Mouse (Mus musculus) neural tube, embryonic 14.5 days (tissue): ENCODE data around the gene Gm20715. TPM values are rescaled to one million over a fixed set of nuclear protein-coding genes. Genes with fewer than 3 reads are reported as not detected.

Source experiments
- ATAC-seq: fragments of 200-750 bp; cut with Nextera tagmentation; 2 replicates; pipeline ENCODE4 v1.8.0; 2017; ENCODE audit warnings: low read depth, mild to moderate bottlenecking, moderate TSS enrichment, moderate library complexity
- H3K27ac ChIP-seq: fragments of 300-500 bp; sonication (generic); 2 replicates; pipeline ENCODE4 v1.5.1; 2014; ENCODE audit warnings: low read depth, mild to moderate bottlenecking, control low read depth, low read length, moderate library complexity, mixed read lengths
- H3K27me3 ChIP-seq: fragments of 300-500 bp; sonication (generic); 2 replicates; pipeline ENCODE4 v1.6.1; 2014; ENCODE audit warnings: low read length; ENCODE audit not compliant: control insufficient read depth, insufficient read depth
- H3K36me3 ChIP-seq: fragments of 300-500 bp; sonication (generic); 2 replicates; pipeline ENCODE4 v1.6.1; 2014; ENCODE audit warnings: low read length, mixed read lengths; ENCODE audit not compliant: control insufficient read depth, insufficient read depth
- H3K4me1 ChIP-seq: fragments of 300-500 bp; sonication (generic); 2 replicates; pipeline ENCODE4 v1.6.1; 2014; ENCODE audit warnings: low read length; ENCODE audit not compliant: control insufficient read depth, insufficient read depth
- H3K4me2 ChIP-seq: fragments of 300-500 bp; sonication (generic); 2 replicates; pipeline ENCODE4 v1.6.1; 2014; ENCODE audit warnings: mild to moderate bottlenecking, low read depth, low read length, control low read depth
- H3K4me3 ChIP-seq: fragments of 300-500 bp; sonication (generic); 2 replicates; pipeline ENCODE4 v1.5.1; 2014; ENCODE audit warnings: low read depth, low read length, control low read depth, mixed read lengths
- H3K9ac ChIP-seq: fragments of 300-500 bp; sonication (generic); replicated peaks from 2 replicates; pipeline ENCODE4 v1.6.1; 2014; ENCODE audit warnings: low read depth, mild to moderate bottlenecking, control low read depth, low read length, mixed read lengths
- H3K9me3 ChIP-seq: fragments of 300-500 bp; sonication (generic); 2 replicates; pipeline ENCODE4 v1.6.1; 2016; ENCODE audit warnings: low read length; ENCODE audit not compliant: control insufficient read depth
- WGBS: fragments of 180-500 bp; shearing (Covaris S2); extraction: QIAGEN DNeasy Blood & Tissue Kit; methylation state at CpG from one replicate; pipeline ENCODE4 v1.1.7; 2014; 5-methylcytosine and 5-hydroxymethylcytosine counted together
- polyA plus RNA-seq: library from polyadenylated mRNA; unstranded; fragments of >200 nt; fragmentation: Nextera tagmentation; extraction: Ambion mirVana; gene quantifications from 2 replicates; pipeline ENCODE4 v1.2.1, GENCODE M21; 2014

Gene Gm20715
- polyA plus RNA-seq, 1 experiment from 2014 or later = not detected

DNA sequence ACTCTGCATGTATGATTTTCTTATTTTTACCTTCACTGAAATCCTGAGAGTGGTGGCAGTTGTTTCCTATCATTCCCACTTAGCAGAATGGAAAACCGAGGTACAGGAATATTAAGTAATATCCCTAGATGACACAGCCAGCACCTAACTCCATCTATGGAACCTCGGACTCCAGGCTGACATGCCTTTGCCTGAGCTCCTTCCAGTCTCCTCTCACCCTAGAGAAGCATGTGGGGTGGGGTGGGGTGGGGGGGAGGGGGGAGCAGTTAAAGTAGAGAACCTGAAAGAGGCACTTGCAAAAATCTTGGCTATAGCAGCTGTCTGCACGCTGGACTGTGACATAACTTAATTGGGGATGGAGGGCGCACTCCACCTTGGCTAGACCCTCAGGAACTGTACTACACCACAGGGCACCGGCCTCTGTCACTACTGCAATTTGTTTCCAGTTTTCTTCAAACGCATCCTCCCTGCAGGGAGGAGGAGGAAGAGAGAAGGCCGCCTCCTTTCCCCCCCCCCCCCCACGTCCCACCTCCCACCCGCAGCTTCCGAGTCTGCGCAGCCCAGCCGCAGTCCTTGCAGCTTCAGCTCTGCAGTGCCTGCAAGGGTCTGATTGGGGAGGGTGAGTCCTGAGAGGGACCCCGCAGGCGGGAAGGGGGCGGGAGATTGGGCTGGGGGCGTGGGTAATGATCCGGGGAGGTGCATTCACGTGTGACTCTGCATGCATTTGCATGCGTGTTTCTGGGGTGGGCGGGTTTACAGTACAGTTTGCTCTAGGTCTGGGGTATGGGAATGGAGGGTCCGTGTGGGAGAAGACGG is 4.8 kb downstream of the Gm20715 start:
- 7% methylated on average over 19 of the region's 22 CpGs for WGBS
- H3K27ac ChIP-seq = no peak overlapping the region
- H3K4me1 ChIP-seq = no peaks in the 10 kb centered on the region
- peak overlapping the region; percentile 44 for H3K9ac ChIP-seq
- peak; percentile 92 for ATAC-seq
- no peaks in the 10 kb centered on the region for H3K9me3 ChIP-seq
- peak overlapping the region; percentile 29 for H3K4me3 ChIP-seq
- H3K36me3 ChIP-seq = no peaks in the 10 kb centered on the region
- no peaks in the 10 kb centered on the region for H3K27me3 ChIP-seq
- peak overlapping the region; percentile 44 for H3K4me2 ChIP-seq

DNA sequence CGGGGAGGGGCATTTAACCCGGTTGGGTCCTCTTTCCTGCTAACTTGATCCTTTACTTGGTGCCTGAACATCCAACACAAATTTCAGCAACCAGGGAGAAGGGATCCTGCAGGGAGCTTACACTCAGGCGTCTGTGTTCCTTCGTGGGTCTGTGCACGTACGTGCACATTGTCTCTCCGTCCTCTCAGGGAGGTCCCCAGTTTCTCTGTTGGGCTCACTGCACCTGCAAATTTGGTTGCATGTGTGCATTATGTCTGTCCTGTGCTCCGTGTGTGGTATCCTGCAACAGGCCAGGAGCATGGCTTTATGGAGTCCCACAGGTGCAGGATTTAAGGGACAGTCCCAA is 5.3 kb downstream of the Gm20715 start:
- Histone ChIP-seq H3K27ac (no peak overlapping the region), H3K36me3 (no peaks in the 10 kb centered on the region), H3K4me3 (peak overlapping the region; percentile 29), H3K9ac (peak overlapping the region; percentile 44), H3K9me3 (no peaks in the 10 kb centered on the region), H3K27me3 (no peaks in the 10 kb centered on the region), H3K4me2 (peak overlapping the region; percentile 44), H3K4me1 (no peaks in the 10 kb centered on the region)
- whole genome bisulfite sequencing = 9% methylated on average over 8 of the region's 8 CpGs
- peak; percentile 67; the same call in 1 of the 2 replicates for ATAC-seq

DNA sequence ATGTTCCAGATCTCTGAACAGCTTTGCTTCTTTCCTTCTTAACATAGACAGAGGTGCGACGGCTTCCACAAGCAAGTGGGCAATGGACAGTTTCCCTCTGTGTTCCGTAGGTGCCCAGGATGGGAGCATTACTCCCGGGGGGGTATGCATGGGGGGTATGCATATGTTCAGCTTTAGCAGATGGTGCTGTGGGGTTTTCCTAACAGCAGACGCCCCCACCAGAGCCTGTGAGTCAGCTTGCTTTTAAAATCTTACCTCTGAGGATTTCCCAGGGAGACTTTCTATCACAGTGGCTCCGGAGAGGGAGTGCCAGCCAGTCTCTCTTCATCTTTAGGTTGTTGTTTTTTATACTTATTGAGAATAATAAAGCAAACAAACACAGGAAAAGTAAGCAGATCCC is 9.8 kb downstream of the Gm20715 start:
- Histone ChIP-seq H3K27me3 (no peaks in the 10 kb centered on the region), H3K9me3 (no peaks in the 10 kb centered on the region), H3K4me2 (no peak overlapping the region), H3K4me1 (no peaks in the 10 kb centered on the region), H3K27ac (no peak overlapping the region), H3K9ac (no peak overlapping the region), H3K4me3 (no peak overlapping the region), H3K36me3 (no peaks in the 10 kb centered on the region)
- WGBS = 80% methylated on average over 6 of the region's 6 CpGs
- ATAC-seq = no peak

DNA sequence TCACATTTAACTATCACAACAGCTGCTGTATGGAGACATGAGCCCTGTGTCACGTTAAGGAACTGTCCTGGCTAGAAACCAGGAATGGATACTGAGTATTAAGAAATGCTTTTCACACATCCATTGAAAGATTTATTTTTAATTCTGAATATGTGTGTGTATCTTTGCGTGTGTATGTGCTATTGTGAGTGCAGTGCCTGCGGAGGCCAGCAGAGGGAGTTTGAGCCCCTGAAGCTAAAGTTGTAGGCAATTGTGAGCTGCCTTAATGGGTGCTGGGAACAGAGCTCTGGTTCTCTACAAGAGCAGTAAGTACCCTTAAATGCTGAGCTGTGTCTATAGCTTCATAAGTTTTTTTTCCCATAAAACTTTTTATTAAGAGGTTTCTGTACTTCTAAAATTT is 19.3 kb downstream of the Gm20715 start:
- Histone ChIP-seq H3K4me1 (no peaks in the 10 kb centered on the region), H3K9me3 (no peaks in the 10 kb centered on the region), H3K4me3 (no peak overlapping the region), H3K4me2 (no peak overlapping the region), H3K27ac (no peak overlapping the region), H3K9ac (no peak overlapping the region), H3K27me3 (no peaks in the 10 kb centered on the region), H3K36me3 (no peaks in the 10 kb centered on the region)
- ATAC-seq = no peak
- 87% methylated on average over 3 of the region's 3 CpGs for WGBS

DNA sequence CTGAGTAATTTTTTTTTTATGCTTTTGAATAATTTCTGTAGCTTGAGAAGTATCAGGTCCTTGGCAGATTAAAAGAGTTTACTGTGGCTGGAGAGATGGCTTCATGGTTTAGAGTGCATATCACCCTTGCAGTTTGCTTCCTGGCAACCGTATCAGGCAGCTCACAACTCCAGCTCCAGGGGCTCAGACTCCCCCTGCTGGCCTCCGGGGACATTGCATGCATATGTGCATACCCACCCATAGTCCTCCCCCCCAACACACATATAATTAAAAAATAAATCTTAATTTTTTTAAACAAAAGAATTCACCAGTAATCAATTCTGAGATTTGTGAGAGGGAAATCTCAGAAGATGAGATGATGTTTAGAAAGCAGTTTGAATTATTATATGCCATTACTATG is 20.3 kb downstream of the Gm20715 start:
- no peak for ATAC-seq
- Histone ChIP-seq H3K36me3 (no peaks in the 10 kb centered on the region), H3K4me1 (no peaks in the 10 kb centered on the region), H3K27me3 (no peaks in the 10 kb centered on the region), H3K9ac (no peak overlapping the region), H3K27ac (no peak overlapping the region), H3K4me2 (no peak overlapping the region), H3K4me3 (no peak overlapping the region), H3K9me3 (no peaks in the 10 kb centered on the region)
- WGBS = 30% methylated on average over 2 of the region's 2 CpGs

DNA sequence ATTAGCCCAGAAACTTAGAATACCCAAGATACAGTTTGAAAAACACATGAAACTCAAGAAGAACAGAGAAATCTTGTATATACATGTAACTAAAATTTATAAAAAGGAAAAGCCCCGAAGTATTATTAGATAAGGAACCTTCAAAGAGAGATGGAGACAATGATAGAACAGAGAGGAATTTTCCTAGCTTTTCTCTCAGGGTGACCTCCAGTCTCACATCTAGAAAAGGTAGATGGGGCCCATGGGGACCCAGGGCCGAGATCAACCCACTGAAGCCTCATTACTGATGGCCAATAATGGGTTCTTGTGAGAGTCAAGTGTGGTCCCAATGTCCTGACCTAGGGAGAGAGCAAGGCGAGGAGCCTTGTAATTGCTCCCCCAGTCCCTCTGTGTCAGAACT is 28.3 kb downstream of the Gm20715 start, which contains the start of gene Olfr1344:
Olfr1344 (plus strand) TSS at position 301 of the 400 bp plus-strand sequence.
- ATAC-seq = no peak
- Histone ChIP-seq H3K9me3 (no peaks in the 10 kb centered on the region), H3K4me2 (no peak within 1 kb of the TSS), H3K27ac (no peak within 1 kb of the TSS), H3K9ac (no peak within 1 kb of the TSS), H3K4me3 (no peak within 1 kb of the TSS), H3K36me3 (no peaks in the 10 kb centered on the region), H3K4me1 (no peaks in the 10 kb centered on the region), H3K27me3 (no peaks in the 10 kb centered on the region)
- WGBS = 80% methylated on average over 3 of the region's 3 CpGs

DNA sequence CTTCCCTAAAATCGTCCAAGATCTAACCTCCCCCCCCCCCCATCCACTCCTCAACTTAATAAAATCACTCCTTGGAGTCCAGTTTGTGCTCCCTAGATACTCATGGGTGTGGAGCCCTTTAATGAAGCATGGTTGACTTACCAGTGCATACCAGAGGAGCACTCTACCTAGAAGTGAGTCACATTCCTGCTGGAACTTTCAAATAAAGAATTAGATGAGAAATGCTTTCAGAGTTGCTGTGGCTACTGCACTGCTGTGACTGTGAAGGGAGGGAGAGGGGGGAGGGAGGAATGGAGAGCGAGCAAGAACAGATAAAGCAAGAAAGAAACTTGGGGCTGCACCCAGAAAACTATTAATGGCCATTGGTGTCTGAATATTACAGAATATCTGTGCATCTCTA is 31.1 kb downstream of the Gm20715 start:
- Histone ChIP-seq H3K4me1 (no peaks in the 10 kb centered on the region), H3K9me3 (no peaks in the 10 kb centered on the region), H3K4me3 (no peak overlapping the region), H3K36me3 (no peaks in the 10 kb centered on the region), H3K27ac (no peak overlapping the region), H3K4me2 (no peak overlapping the region), H3K9ac (no peak overlapping the region), H3K27me3 (no peaks in the 10 kb centered on the region)
- WGBS = 66% methylated on average over 2 of the region's 2 CpGs
- ATAC-seq = no peak

DNA sequence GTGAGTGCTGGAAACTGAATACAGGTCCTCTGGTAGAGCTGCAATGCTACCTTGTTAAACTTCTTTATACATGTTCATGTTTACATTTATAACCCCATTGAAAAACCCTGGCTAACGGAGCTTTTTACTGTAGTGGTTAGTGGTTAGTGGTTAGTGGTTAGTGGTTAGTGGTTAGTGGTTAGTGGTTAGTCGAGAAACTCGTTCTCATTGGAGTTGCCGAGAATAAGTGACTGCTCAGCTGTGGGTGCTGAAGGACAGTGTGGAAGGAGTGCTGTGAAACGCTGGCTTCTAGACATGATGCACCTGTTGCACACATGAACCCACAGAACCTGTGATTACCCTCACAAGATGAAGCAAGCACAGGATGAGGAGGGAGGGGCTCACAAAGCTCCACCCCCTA is 37.7 kb downstream of the Gm20715 start:
- no peak overlapping the region for H3K4me2 ChIP-seq
- no peak overlapping the region for H3K9ac ChIP-seq
- H3K36me3 ChIP-seq = no peaks in the 10 kb centered on the region
- H3K27ac ChIP-seq = no peak overlapping the region
- no peaks in the 10 kb centered on the region for H3K27me3 ChIP-seq
- no peak for ATAC-seq
- 84% methylated on average over 5 of the region's 5 CpGs for WGBS
- no peak overlapping the region for H3K4me3 ChIP-seq
- H3K9me3 ChIP-seq = no peaks in the 10 kb centered on the region
- no peaks in the 10 kb centered on the region for H3K4me1 ChIP-seq

DNA sequence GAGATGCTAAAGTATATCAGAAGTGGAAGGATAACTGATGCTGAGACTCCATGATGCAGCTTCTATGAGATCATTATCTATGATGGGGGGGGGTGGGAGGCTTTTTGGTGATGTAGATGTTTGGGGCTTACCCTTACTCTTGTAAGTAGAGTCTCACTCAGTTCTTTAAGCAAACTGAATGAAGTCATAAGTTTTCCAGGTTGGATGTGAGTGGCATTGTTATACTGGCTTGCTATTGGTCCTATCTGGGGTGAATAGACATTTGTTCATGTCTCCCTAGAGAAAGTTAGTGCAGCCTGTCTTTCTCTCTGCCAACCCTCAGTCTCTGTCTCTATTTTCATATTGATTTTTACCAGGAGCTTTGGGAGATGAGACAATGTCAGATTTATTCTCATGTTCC is 45.8 kb downstream of the Gm20715 start, which contains the start of gene Olfr1336:
Olfr1336 (plus strand) TSS at position 301 of the 400 bp plus-strand sequence.
- Histone ChIP-seq H3K4me3 (no peak within 1 kb of the TSS), H3K27me3 (no peaks in the 10 kb centered on the region), H3K9me3 (no peaks in the 10 kb centered on the region), H3K4me1 (no peaks in the 10 kb centered on the region), H3K9ac (no peak within 1 kb of the TSS), H3K36me3 (no peaks in the 10 kb centered on the region), H3K27ac (no peak within 1 kb of the TSS), H3K4me2 (no peak within 1 kb of the TSS)
- ATAC-seq = no peak
